Mouse (Mus musculus): ENCODE measurements at regions not wholly inside any gene's neighbourhood (a gene's known extent, or its start where the extent isn't known, plus 50 kb on each side); places are given as distances from the start of the nearest gene placed in this dataset.

DNA sequence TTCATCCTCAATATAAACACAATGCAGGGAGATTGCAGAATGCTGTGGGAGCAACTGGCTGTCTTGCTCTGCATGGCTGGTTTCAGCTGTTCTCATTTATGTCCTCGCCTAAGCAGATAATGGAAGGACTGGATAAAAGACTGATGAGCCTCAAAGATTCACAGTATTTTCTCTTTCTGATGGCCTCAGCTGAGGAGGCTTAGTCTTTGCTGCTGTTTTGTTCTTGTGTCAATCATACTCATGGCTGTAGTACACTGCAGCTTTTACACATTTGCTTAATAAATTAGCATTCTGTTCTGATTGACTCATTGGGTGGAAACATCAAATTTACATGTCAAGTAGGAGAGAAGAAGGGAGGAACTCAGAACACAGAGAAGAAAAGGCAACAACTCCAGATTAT, 503.6 kb upstream of the Plxna2 start:
- Histone ChIP-seq H3K9ac (no peak overlapping the region), H3K9me3 (no peaks in the 10 kb centered on the region), H3K4me2 (replicated peaks) (no peak overlapping the region), H3K4me1 (replicated peaks) (no peaks in the 10 kb centered on the region), H3K27me3 (replicated peaks) (no peaks in the 10 kb centered on the region), H3K36me3 (no peaks in the 10 kb centered on the region), H3K27ac (no peak overlapping the region), H3K4me3 (replicated peaks) (no peak overlapping the region)
- ATAC-seq: no peak
- WGBS: 77% methylated on average over 1 of the region's 1 CpGs

DNA sequence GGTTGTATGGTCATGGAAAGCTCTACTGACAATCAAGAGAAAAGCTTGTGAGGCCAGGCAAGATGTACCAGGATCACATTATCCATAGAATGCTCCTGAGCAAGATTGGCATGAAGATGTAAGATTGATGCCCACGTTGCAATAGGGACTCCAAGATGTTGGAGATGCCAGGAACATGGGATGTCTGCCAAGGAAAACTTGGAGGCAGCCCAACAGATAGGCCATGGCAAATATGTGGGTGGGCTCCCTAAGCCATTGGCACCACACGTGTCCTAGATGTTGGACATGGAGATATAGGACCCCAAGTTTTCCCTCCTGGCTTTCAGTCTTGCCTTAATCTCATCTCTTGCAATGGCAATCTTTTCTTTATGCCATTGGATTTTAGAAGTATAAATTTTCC, 506.1 kb upstream of the Plxna2 start:
- H3K4me3 ChIP-seq (replicated peaks): no peak overlapping the region
- no peaks in the 10 kb centered on the region for H3K27me3 ChIP-seq (replicated peaks)
- H3K4me2 ChIP-seq (replicated peaks): no peak overlapping the region
- H3K27ac ChIP-seq: no peak overlapping the region
- ATAC-seq: no peak
- no peaks in the 10 kb centered on the region for H3K9me3 ChIP-seq
- 81% methylated on average over 2 of the region's 2 CpGs for WGBS
- H3K9ac ChIP-seq: no peak overlapping the region
- H3K36me3 ChIP-seq: no peaks in the 10 kb centered on the region
- no peaks in the 10 kb centered on the region for H3K4me1 ChIP-seq (replicated peaks)

DNA sequence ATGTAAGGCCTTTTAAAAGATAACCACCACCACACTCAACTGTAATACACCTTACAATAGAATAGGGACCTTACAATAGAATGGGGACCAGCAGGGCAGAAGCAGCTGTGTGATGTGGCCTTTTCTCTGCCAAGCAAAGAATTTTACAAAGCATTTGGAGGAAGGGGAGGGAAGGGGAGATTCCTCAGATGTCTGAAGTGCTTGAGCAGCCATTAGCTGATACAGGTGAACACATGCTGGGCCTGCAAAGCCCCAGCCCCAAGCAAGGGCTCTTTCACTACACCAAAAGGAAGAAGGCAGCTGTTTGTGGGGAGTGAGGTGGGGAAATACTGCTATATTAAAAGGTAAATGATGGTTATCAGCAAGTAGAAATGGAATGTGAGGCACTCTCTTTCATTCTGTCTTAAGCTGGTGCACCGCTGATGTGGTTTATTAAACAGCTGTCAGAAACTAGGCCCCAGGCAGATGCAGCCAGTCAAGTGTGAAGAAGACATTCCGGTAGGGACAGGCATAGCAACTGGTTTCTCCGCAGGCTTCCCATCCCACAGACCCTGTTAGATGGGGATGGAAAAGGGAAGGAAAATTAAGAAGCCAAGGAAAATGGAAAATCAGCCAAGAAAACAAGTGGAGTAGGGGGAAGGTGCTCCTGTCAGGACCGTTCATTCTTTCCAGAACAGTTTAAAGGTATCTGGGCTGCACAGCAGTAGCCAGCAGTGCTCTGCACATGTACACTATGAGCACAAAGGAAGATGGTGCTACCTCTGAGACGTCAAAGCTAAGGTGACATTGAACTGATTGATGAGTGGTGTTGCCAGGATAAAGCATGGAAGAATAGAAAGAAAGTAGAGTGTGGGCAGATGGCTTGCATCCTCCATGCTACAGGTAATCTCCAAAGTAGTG, 508.6 kb upstream of the Plxna2 start:
- no peak overlapping the region for H3K4me2 ChIP-seq (replicated peaks)
- no peaks in the 10 kb centered on the region for H3K4me1 ChIP-seq (replicated peaks)
- ATAC-seq: no peak
- no peaks in the 10 kb centered on the region for H3K36me3 ChIP-seq
- no peaks in the 10 kb centered on the region for H3K9me3 ChIP-seq
- no peak overlapping the region for H3K4me3 ChIP-seq (replicated peaks)
- 64% methylated on average over 5 of the region's 5 CpGs for WGBS
- H3K9ac ChIP-seq: no peak overlapping the region
- H3K27ac ChIP-seq: no peak overlapping the region
- no peaks in the 10 kb centered on the region for H3K27me3 ChIP-seq (replicated peaks)

DNA sequence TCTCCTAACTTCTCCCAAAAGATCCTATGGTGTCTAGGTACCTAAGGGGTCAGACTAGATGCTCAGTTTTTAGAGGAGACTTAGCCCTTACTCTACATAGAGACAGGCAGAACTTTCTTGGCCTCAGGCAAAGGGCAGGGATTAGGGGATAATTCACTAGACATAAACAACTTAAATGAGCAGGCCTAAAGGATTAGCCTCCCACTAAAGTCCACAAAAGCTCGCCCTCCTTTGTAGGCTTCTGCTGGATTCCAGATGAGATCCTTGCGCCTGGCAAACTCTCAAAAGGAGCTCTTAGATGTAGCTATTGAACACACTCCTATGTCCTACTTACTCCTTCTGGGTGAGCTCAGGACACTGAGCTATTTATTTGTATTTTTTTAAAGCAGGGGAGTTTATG, 509.9 kb upstream of the Plxna2 start:
- Histone ChIP-seq H3K27ac (no peak overlapping the region), H3K9me3 (no peaks in the 10 kb centered on the region), H3K4me3 (replicated peaks) (no peak overlapping the region), H3K36me3 (no peaks in the 10 kb centered on the region), H3K4me1 (replicated peaks) (no peaks in the 10 kb centered on the region), H3K4me2 (replicated peaks) (no peak overlapping the region), H3K9ac (no peak overlapping the region), H3K27me3 (replicated peaks) (no peaks in the 10 kb centered on the region)
- WGBS: 49% methylated on average over 2 of the region's 2 CpGs
- no peak for ATAC-seq

DNA sequence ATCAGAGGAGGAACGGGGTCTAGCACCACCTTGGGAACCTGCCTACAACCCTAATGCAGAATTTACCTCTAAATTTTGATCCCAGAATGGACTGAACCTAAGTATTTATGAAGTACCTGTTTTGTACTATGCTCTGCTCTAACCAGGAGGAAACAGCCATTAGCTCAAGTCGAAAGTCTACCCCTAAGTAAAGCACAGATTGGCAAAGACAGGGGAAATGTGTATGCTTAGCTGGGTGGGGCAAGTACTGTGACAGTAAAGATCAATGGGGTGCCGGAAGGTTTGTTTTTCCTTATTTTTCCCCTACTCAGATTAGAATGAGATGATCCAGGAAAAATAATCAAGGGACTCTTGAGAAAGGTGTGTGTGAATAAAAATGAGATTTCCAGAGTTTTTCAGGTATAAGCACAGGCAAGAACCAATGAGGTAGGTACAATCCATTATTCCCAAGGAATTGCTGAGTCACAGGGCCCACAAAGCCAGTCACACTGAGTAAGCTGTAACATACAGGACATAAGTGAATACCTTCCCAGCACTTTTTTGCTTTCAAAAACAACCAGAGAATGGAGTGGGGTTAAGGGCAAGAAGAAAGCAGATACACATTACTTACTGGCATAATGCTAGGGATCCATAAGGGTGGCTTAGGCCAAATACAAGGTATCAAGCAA, 510.6 kb upstream of the Plxna2 start:
- Histone ChIP-seq H3K4me2 (replicated peaks) (no peak overlapping the region), H3K9me3 (no peaks in the 10 kb centered on the region), H3K27ac (no peak overlapping the region), H3K36me3 (no peaks in the 10 kb centered on the region), H3K4me1 (replicated peaks) (no peaks in the 10 kb centered on the region), H3K9ac (no peak overlapping the region), H3K27me3 (replicated peaks) (no peaks in the 10 kb centered on the region), H3K4me3 (replicated peaks) (no peak overlapping the region)
- 67% methylated on average over 3 of the region's 3 CpGs for WGBS
- peak; percentile 95 for ATAC-seq

DNA sequence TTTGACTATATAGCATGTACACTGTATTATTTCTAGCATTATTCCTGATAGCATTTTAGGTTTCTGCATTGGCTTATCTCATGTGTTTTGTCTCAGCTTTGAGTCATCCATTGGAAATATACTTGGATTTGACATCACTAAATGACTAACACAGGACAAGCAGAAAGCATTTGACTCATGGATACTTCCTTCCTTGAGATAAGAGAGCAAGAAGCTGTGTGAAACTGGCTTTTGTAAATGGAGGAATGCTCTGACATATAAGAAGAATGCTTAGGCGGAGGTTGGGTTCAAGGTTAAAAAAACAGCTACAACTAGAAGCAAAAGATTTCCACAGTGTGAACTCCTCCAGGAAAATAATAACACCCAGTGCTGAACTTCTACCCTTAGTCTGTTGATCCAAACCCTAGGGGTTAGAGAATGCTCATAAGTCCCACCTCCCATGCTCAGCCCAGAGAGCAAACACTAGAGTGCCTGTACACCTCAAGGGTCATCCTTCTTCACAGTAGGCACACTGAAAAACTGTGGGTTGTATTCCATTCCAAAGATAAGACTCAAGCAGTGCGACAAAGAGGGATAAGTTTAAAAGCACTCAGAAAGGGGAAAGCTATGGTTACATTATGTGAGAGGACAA, 528.0 kb upstream of the Plxna2 start:
- no peak overlapping the region for H3K4me2 ChIP-seq (replicated peaks)
- H3K27ac ChIP-seq: no peak overlapping the region
- no peaks in the 10 kb centered on the region for H3K4me1 ChIP-seq (replicated peaks)
- no peak overlapping the region for H3K9ac ChIP-seq
- no peak overlapping the region for H3K4me3 ChIP-seq (replicated peaks)
- H3K36me3 ChIP-seq: no peaks in the 10 kb centered on the region
- ATAC-seq: no peak
- no peaks in the 10 kb centered on the region for H3K9me3 ChIP-seq
- WGBS: 77% methylated on average over 2 of the region's 2 CpGs
- H3K27me3 ChIP-seq (replicated peaks): no peaks in the 10 kb centered on the region

DNA sequence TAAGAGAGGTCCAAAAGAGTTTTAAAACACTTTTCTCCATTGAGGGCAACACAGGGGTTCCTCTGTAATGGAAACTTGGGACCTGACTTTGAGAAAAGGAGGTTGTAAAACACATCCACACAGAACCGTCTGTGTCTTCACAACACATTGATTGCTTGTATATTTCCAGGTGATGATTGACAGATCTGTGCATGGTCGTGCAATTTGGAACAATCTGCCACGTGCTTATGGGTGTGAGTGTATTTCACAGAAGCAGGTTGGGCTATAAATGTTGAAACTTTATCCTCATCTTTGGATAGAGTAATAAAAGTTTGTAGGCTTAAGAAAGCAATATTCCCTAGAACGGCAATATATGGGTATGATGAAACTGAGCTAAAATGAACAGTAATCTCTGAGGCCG, 559.5 kb upstream of the Plxna2 start:
- H3K4me2 ChIP-seq (replicated peaks): no peak overlapping the region
- H3K36me3 ChIP-seq: no peaks in the 10 kb centered on the region
- H3K27ac ChIP-seq: no peak overlapping the region
- no peaks in the 10 kb centered on the region for H3K4me1 ChIP-seq (replicated peaks)
- H3K4me3 ChIP-seq (replicated peaks): no peak overlapping the region
- 66% methylated on average over 5 of the region's 5 CpGs for WGBS
- no peak overlapping the region for H3K9ac ChIP-seq
- H3K9me3 ChIP-seq: no peaks in the 10 kb centered on the region
- no peak for ATAC-seq
- H3K27me3 ChIP-seq (replicated peaks): no peaks in the 10 kb centered on the region

DNA sequence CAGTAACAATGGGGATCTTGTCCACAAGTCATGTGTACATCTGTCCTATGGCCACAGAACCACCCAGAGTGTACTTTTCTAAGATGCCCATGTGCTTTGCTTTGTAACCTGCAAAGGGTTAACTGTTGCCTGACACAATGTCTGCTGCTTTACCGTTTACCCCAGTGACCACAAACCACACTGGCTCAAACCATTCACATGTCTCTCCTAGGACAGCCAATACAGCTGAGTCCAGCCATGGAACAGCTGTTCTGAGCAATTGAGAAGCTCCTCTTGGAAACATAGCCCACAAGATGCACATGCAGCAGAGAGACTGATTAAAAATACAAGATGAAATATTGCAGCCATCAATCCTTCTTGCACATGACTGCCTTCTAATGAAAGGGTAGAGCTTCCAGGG, 561.5 kb upstream of the Plxna2 start:
- WGBS: 15% methylated on average over 1 of the region's 1 CpGs
- Histone ChIP-seq H3K36me3 (no peaks in the 10 kb centered on the region), H3K27ac (no peak overlapping the region), H3K27me3 (replicated peaks) (no peaks in the 10 kb centered on the region), H3K9ac (no peak overlapping the region), H3K4me2 (replicated peaks) (no peak overlapping the region), H3K4me3 (replicated peaks) (no peak overlapping the region), H3K4me1 (replicated peaks) (no peaks in the 10 kb centered on the region), H3K9me3 (no peaks in the 10 kb centered on the region)
- ATAC-seq: no peak

DNA sequence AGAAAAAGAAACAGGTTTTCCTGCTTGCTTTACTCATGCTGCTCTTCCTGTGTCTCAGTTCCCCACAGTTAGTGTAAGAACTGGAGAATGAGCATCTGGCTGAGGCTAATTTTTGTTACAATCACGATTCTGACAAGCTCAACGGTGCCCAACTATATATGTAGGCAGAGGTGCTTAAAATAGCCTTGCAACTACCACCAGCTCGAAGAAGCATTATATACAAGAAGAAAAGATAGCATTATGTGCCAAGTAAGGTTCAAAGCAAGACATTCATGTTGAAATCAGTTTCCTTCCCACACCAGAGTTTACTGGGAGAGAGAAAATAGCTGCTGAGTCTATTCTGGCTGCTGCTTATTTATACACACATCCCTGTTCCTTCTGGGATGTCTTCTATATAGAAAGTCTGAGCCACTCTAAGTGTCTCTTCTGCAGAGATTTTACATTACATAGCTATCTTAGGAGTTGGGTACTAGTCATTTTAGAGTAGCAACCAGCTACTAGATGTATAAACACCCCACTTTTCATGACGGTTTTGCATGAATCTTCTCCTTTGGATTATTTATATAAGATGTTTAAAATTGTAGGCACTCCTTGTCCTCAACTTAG, 568.2 kb upstream of the Plxna2 start:
- ATAC-seq: no peak
- Histone ChIP-seq H3K36me3 (no peaks in the 10 kb centered on the region), H3K4me2 (replicated peaks) (no peak overlapping the region), H3K27me3 (replicated peaks) (no peaks in the 10 kb centered on the region), H3K4me3 (replicated peaks) (no peak overlapping the region), H3K4me1 (replicated peaks) (no peaks in the 10 kb centered on the region), H3K27ac (no peak overlapping the region), H3K9ac (no peak overlapping the region), H3K9me3 (no peaks in the 10 kb centered on the region)
- 56% methylated on average over 4 of the region's 4 CpGs for WGBS

DNA sequence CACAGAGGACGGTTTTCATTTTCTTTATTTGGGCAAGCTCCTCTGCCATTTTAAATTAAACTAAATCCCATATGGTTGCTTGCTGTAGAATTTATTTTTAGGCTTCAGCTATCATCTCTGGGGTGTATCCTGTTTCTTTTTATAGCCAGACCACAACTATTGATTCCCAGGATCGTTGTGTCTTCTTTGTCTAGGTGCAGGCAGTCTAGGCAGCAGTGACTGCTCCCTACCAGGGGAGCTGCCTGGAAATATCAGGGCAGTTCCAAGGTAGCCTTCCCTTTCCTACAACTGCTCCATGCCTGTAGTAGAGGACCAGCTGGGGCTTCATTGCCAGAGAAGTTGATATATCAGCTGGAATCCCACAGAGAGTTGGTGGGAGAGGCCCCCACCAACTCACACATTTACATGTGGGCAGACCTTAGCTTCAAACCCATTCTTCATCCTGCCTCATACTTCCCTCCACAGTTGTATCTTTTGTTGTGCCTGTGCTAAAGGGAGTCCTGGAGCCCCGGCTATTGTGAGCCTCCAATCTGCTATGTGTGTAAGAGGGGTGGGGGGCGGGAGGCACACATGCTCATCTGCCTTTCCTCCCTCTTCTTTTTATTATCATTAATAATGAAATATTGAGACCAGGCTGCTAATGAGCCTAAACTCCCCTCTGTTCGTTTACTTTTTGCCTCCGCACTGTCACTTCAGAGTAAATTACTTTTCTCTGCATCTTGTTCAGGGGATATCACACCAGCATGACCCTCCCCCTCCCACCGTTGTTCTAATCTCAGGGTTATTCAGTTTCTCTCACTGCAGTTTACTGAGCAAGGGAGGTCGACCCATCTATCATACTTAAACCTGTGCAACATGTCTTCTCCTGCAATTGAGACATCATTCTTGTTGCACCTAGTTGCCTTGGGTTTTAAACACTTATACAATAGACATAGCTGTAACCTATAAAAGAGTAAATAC, 576.3 kb upstream of the Plxna2 start:
- WGBS: 32% methylated on average over 8 of the region's 8 CpGs
- no peaks in the 10 kb centered on the region for H3K9me3 ChIP-seq
- H3K9ac ChIP-seq: no peak overlapping the region
- no peak overlapping the region for H3K4me3 ChIP-seq (replicated peaks)
- no peaks in the 10 kb centered on the region for H3K4me1 ChIP-seq (replicated peaks)
- ATAC-seq: no peak
- H3K4me2 ChIP-seq (replicated peaks): no peak overlapping the region
- no peak overlapping the region for H3K27ac ChIP-seq
- no peaks in the 10 kb centered on the region for H3K36me3 ChIP-seq
- no peaks in the 10 kb centered on the region for H3K27me3 ChIP-seq (replicated peaks)

DNA sequence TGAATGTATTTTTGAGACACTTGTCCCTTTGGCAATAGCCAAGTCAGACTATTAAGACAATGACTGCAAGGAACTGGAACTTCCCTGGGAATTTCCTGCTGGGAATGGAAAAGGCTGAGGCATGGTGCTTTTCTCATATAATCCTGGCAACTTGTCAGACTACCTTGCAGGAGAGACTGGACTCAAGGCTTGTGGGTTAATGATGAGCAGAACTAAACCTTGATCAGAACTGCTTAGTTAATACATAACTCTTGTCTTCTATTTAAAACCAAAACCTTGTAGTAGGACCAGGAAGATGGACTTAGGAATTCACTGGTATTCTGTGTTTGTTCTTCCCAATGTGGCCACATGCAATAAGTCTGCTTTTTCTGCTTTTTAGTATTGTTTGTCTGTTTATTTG, 579.3 kb upstream of the Plxna2 start:
- Histone ChIP-seq H3K9ac (no peak overlapping the region), H3K4me3 (replicated peaks) (no peak overlapping the region), H3K27ac (no peak overlapping the region), H3K27me3 (replicated peaks) (no peaks in the 10 kb centered on the region), H3K4me1 (replicated peaks) (no peaks in the 10 kb centered on the region), H3K4me2 (replicated peaks) (no peak overlapping the region), H3K9me3 (no peaks in the 10 kb centered on the region), H3K36me3 (no peaks in the 10 kb centered on the region)
- ATAC-seq: no peak
